Mouse (Mus musculus) duodenum, adult 2 months (tissue): ENCODE data around the gene Trem3. TPM values are rescaled to one million over a fixed set of nuclear protein-coding genes. Genes with fewer than 3 reads are reported as not detected.

Experiments
- polyA plus RNA-seq: library from polyadenylated mRNA; depleted of rRNA; stranded (reverse); fragments of >200 nt; gene quantifications from 2 replicates; pipeline ENCODE4 v1.2.3, GENCODE M21; 2012; ENCODE audit warnings: low replicate concordance; rRNA removed

Trem3 gene
- not detected in 2 replicates for polyA plus RNA-seq

GRCm38 (mm10) chr17:48247221-48247928, at the start of gene Trem3:
Gene Trem3, plus strand, starts transcription at chr17:48247777.

GRCm38 (mm10) chr17:48232518-48232917, 15.1 kb upstream of the Trem3 start, which contains the start of gene Trem1:
Gene Trem1, plus strand, starts transcription at chr17:48232768.

GRCm38 (mm10) chr17:48263741-48264362, 16.3 kb downstream of the Trem3 start, which contains the start of gene Treml4:
Gene Treml4, plus strand, starts transcription at chr17:48264295.

GRCm38 (mm10) chr17:48299203-48299602, 51.6 kb downstream of the Trem3 start, which contains the start of gene Treml2:
Gene Treml2, plus strand, starts transcription at chr17:48299498.

Other genes starting within 250 kb of the Trem3 start
- not detected in 2 replicates for gene 1700122O11Rik, start 209.5 kb upstream of the Trem3 start, polyA plus RNA-seq
- not detected in 2 replicates for gene 1700067P10Rik, start 158.5 kb upstream of the Trem3 start, polyA plus RNA-seq
- gene 9830107B12Rik, start 101.5 kb upstream of the Trem3 start, polyA plus RNA-seq: 0.19 and 0.68 TPM in 2 replicates
- gene A530064D06Rik, start 80.5 kb upstream of the Trem3 start, polyA plus RNA-seq: 1.1 TPM in 1 of 2 replicates, not detected in the other
- 0.06 TPM in 1 of 2 replicates, not detected in the other for gene Trem1, start 15.0 kb upstream of the Trem3 start, polyA plus RNA-seq
- 1.5 TPM in 2 replicates for gene Treml4, start 16.5 kb downstream of the Trem3 start, polyA plus RNA-seq
- 0.55 and 0.87 TPM in 2 replicates for gene Treml2, start 51.7 kb downstream of the Trem3 start, polyA plus RNA-seq
- 0.51 and 0.64 TPM in 2 replicates for gene B430306N03Rik, start 68.4 kb downstream of the Trem3 start, polyA plus RNA-seq
- 0.36 and 0.89 TPM in 2 replicates for gene Trem2, start 98.6 kb downstream of the Trem3 start, polyA plus RNA-seq
- not detected in 2 replicates for gene Treml1, start 112.1 kb downstream of the Trem3 start, polyA plus RNA-seq
- 19.6 and 32.5 TPM in 2 replicates for gene Nfya, start 162.1 kb downstream of the Trem3 start, polyA plus RNA-seq
- 2.9 and 3.4 TPM in 2 replicates for gene Oard1, start 162.2 kb downstream of the Trem3 start, polyA plus RNA-seq
- gene Apobec2, start 185.2 kb downstream of the Trem3 start, polyA plus RNA-seq: 0.97 and 2.3 TPM in 2 replicates
- gene Tspo2, start 203.7 kb downstream of the Trem3 start, polyA plus RNA-seq: 10.4 and 11.7 TPM in 2 replicates
- 62.1 and 81.4 TPM in 2 replicates for gene Unc5cl, start 207.1 kb downstream of the Trem3 start, polyA plus RNA-seq